Comparison of ENCODE assay signal across 14 mouse cellular contexts in genomic region chr7:67142347-67143015, GRCm38 (mm10).
DNase-seq lines count a peak whose midpoint lies in the region; ATAC-seq lines count a peak whose summit lies in the region.
"Had no signal": no experiment of that assay in that cellular context is flagged by ENCODE, and none has a peak within 500 bp of the region (broad histone marks: within the 10 kb centered on the region; RNA-seq: fewer than 3 reads in every experiment).

No protein-coding gene starts in this region.

- H3K36me3 ChIP-seq in forebrain, embryonic 14.5 days (ENCODE audit: control insufficient read depth, insufficient read depth, low read length) = no peaks in the 10 kb centered on the region
- no peaks in the 10 kb centered on the region for H3K36me3 ChIP-seq in forebrain, embryonic 10.5 days (replicated peaks)
- no peaks in the 10 kb centered on the region for H3K36me3 ChIP-seq in midbrain, embryonic 14.5 days (ENCODE audit: control insufficient read depth, insufficient read depth, low read length)
- H3K36me3 ChIP-seq in midbrain, embryonic 10.5 days = no peaks in the 10 kb centered on the region
- no peaks in the 10 kb centered on the region for H3K36me3 ChIP-seq in embryonic facial prominence, embryonic 15.5 days
- no peaks in the 10 kb centered on the region for H3K36me3 ChIP-seq in limb, embryonic 15.5 days
- H3K36me3 ChIP-seq: liver, embryonic 12.5 days had no signal

- H3K4me3 ChIP-seq in forebrain, embryonic 14.5 days (ENCODE audit: low read depth, low read length) = no peak overlapping the region
- no peak overlapping the region for H3K4me3 ChIP-seq in forebrain, embryonic 10.5 days
- no peak overlapping the region for H3K4me3 ChIP-seq in midbrain, embryonic 14.5 days (replicated peaks; ENCODE audit: low read depth, low read length)
- no peak overlapping the region for H3K4me3 ChIP-seq in midbrain, embryonic 10.5 days
- no peak overlapping the region for H3K4me3 ChIP-seq in embryonic facial prominence, embryonic 15.5 days (replicated peaks)
- H3K4me3 ChIP-seq in limb, embryonic 15.5 days = no peak overlapping the region
- H3K4me3 ChIP-seq: forebrain, embryonic 13.5 days; liver, embryonic 12.5 days had no signal

- DNase-seq in forebrain, embryonic 14.5 days (ENCODE audit: low spot score) = peak; percentile 13
- no peak for DNase-seq in forebrain, embryonic 10.5 days (ENCODE audit: extremely low spot score, low spot score)
- DNase-seq in midbrain, embryonic 14.5 days = peak; percentile 34
- DNase-seq in midbrain, embryonic 10.5 days (ENCODE audit: low spot score) = no peak
- no peak for DNase-seq in right cerebral cortex, postnatal 10 days (ENCODE audit: low spot score in 2 of 2)
- DNase-seq: cerebellum, postnatal 14 days; heart, postnatal 4 days; lung, postnatal 14 days; thymus, postnatal 36 days had no signal

- H3K4me2 ChIP-seq in forebrain, embryonic 14.5 days (ENCODE audit: low read length) = no peak overlapping the region
- H3K4me2 ChIP-seq in midbrain, embryonic 14.5 days (ENCODE audit: low read length) = no peak overlapping the region
- H3K4me2 ChIP-seq in embryonic facial prominence, embryonic 15.5 days (replicated peaks) = no peak overlapping the region
- no peak overlapping the region for H3K4me2 ChIP-seq in limb, embryonic 15.5 days
- H3K4me2 ChIP-seq: forebrain, embryonic 13.5 days; liver, embryonic 12.5 days had no signal

- whole genome bisulfite sequencing in forebrain, embryonic 14.5 days = 32% methylated on average over 11 of the region's 11 CpGs
- WGBS in forebrain, embryonic 10.5 days = 33% methylated on average over 11 of the region's 11 CpGs
- WGBS in midbrain, embryonic 14.5 days = 30% methylated on average over 11 of the region's 11 CpGs
- 42% methylated on average over 11 of the region's 11 CpGs for whole genome bisulfite sequencing in midbrain, embryonic 10.5 days
- WGBS in embryonic facial prominence, embryonic 15.5 days = 23% methylated on average over 11 of the region's 11 CpGs
- 19% methylated on average over 11 of the region's 11 CpGs for WGBS in limb, embryonic 15.5 days

- ATAC-seq in forebrain, embryonic 14.5 days = no peak
- ATAC-seq in midbrain, embryonic 14.5 days (ENCODE audit: low FRiP score, low TSS enrichment) = no peak
- ATAC-seq in embryonic facial prominence, embryonic 15.5 days (ENCODE audit: insufficient number of reproducible peaks, low FRiP score, low TSS enrichment, low read depth) = no peak
- no peak for ATAC-seq in limb, embryonic 15.5 days (ENCODE audit: insufficient number of reproducible peaks, low FRiP score, low TSS enrichment, low read depth)
- ATAC-seq in activated CD4-positive, CD25-positive, alpha-beta regulatory T cell, adult 4 months = no peak
- ATAC-seq: forebrain, embryonic 13.5 days; liver, embryonic 12.5 days had no signal

- H3K9me3 ChIP-seq in forebrain, embryonic 14.5 days (replicated peaks; ENCODE audit: control insufficient read depth, low read length) = no peaks in the 10 kb centered on the region
- H3K9me3 ChIP-seq in forebrain, embryonic 10.5 days = no peaks in the 10 kb centered on the region
- no peaks in the 10 kb centered on the region for H3K9me3 ChIP-seq in midbrain, embryonic 14.5 days (ENCODE audit: control insufficient read depth, low read length)
- no peaks in the 10 kb centered on the region for H3K9me3 ChIP-seq in midbrain, embryonic 10.5 days (replicated peaks)
- no peaks in the 10 kb centered on the region for H3K9me3 ChIP-seq in embryonic facial prominence, embryonic 15.5 days (replicated peaks)
- H3K9me3 ChIP-seq in limb, embryonic 15.5 days = no peaks in the 10 kb centered on the region
- H3K9me3 ChIP-seq: forebrain, embryonic 13.5 days; liver, embryonic 12.5 days had no signal

- no peak overlapping the region for H3K9ac ChIP-seq in forebrain, embryonic 14.5 days (ENCODE audit: low read length)
- H3K9ac ChIP-seq in midbrain, embryonic 14.5 days (replicated peaks; ENCODE audit: low read length) = no peak overlapping the region
- H3K9ac ChIP-seq in embryonic facial prominence, embryonic 15.5 days = no peak overlapping the region
- no peak overlapping the region for H3K9ac ChIP-seq in limb, embryonic 15.5 days
- H3K9ac ChIP-seq: forebrain, embryonic 13.5 days; liver, embryonic 12.5 days had no signal

- no peaks in the 10 kb centered on the region for H3K4me1 ChIP-seq in forebrain, embryonic 14.5 days (ENCODE audit: control insufficient read depth, insufficient read depth, low read length)
- H3K4me1 ChIP-seq in forebrain, embryonic 10.5 days = peaks cover 18% of the 10 kb centered on the region
- H3K4me1 ChIP-seq in midbrain, embryonic 14.5 days (ENCODE audit: control insufficient read depth, insufficient read depth, low read length) = 0 out of 2 replicates have a peak, but pooled peaks cover 7% of the 10 kb centered on the region
- peaks cover 9% of the 10 kb centered on the region for H3K4me1 ChIP-seq in midbrain, embryonic 10.5 days
- peaks cover 18% of the 10 kb centered on the region for H3K4me1 ChIP-seq in embryonic facial prominence, embryonic 15.5 days
- peaks cover 39% of the 10 kb centered on the region for H3K4me1 ChIP-seq in limb, embryonic 15.5 days
- H3K4me1 ChIP-seq: liver, embryonic 12.5 days had no signal

- no peak overlapping the region for H3K27ac ChIP-seq in forebrain, embryonic 14.5 days (ENCODE audit: low read depth, low read length)
- H3K27ac ChIP-seq in forebrain, embryonic 10.5 days = no peak overlapping the region
- H3K27ac ChIP-seq in midbrain, embryonic 14.5 days (replicated peaks; ENCODE audit: low read depth, low read length) = 0 out of 2 replicates have a peak overlapping the region, but pooled peaks have one; percentile 22
- no peak overlapping the region for H3K27ac ChIP-seq in midbrain, embryonic 10.5 days (replicated peaks)
- H3K27ac ChIP-seq in embryonic facial prominence, embryonic 15.5 days (replicated peaks) = peak overlapping the region; percentile 40; the same call in 1 of the 2 replicates
- 0 out of 2 replicates have a peak overlapping the region, but pooled peaks have one; percentile 38 for H3K27ac ChIP-seq in limb, embryonic 15.5 days
- H3K27ac ChIP-seq: forebrain, embryonic 13.5 days; liver, embryonic 12.5 days had no signal

- H3K27me3 ChIP-seq in forebrain, embryonic 14.5 days (replicated peaks; ENCODE audit: control insufficient read depth, insufficient read depth, low read length) = no peaks in the 10 kb centered on the region
- no peaks in the 10 kb centered on the region for H3K27me3 ChIP-seq in forebrain, embryonic 10.5 days (ENCODE audit: poor library complexity, severe bottlenecking)
- no peaks in the 10 kb centered on the region for H3K27me3 ChIP-seq in midbrain, embryonic 14.5 days (ENCODE audit: control insufficient read depth, insufficient read depth, low read length)
- no peaks in the 10 kb centered on the region for H3K27me3 ChIP-seq in midbrain, embryonic 10.5 days (ENCODE audit: low read depth, poor library complexity, severe bottlenecking)
- no peaks in the 10 kb centered on the region for H3K27me3 ChIP-seq in embryonic facial prominence, embryonic 15.5 days
- peaks cover 5% of the 10 kb centered on the region; the same call in 1 of the 2 replicates for H3K27me3 ChIP-seq in limb, embryonic 15.5 days
- H3K27me3 ChIP-seq: forebrain, embryonic 13.5 days; liver, embryonic 12.5 days had no signal

Comparison
In these comparisons a context has a peak if more than half of its experiments do, and no peak if none do; other contexts are left out.
1. DNase-seq: peak in forebrain, embryonic 14.5 days (single experiment) and midbrain, embryonic 14.5 days (single experiment); none in forebrain, embryonic 10.5 days (single experiment), midbrain, embryonic 10.5 days (single experiment) and right cerebral cortex, postnatal 10 days (0 of 2).
2. H3K27ac ChIP-seq: peak in midbrain, embryonic 14.5 days (single experiment), embryonic facial prominence, embryonic 15.5 days (single experiment) and limb, embryonic 15.5 days (single experiment); none in forebrain, embryonic 14.5 days (single experiment), forebrain, embryonic 10.5 days (single experiment) and midbrain, embryonic 10.5 days (single experiment).